Comparison of ENCODE assay signal across 15 mouse cellular contexts in genomic region chr5:89259804-89260492, GRCm38 (mm10).
DNase-seq lines count a peak whose midpoint lies in the region; ATAC-seq and TF ChIP-seq lines count a peak whose summit lies in the region.
"Had no signal": no experiment of that assay in that cellular context is flagged by ENCODE, and none has a peak within 500 bp of the region (broad histone marks: within the 10 kb centered on the region; RNA-seq: fewer than 3 reads in every experiment).

No protein-coding gene starts in this region.

- H3K36me3 ChIP-seq in kidney, adult 2 months (ENCODE audit: control insufficient read depth, insufficient read depth, low read length), result no peaks in the 10 kb centered on the region
- H3K36me3 ChIP-seq in midbrain, postnatal 0 days (ENCODE audit: insufficient read depth, low read length), result no peaks in the 10 kb centered on the region
- no peaks in the 10 kb centered on the region for H3K36me3 ChIP-seq in midbrain, embryonic 10.5 days
- H3K36me3 ChIP-seq in hindbrain, embryonic 13.5 days, result no peaks in the 10 kb centered on the region
- H3K36me3 ChIP-seq in neural tube, embryonic 15.5 days, result no peaks in the 10 kb centered on the region
- H3K36me3 ChIP-seq: embryonic facial prominence, embryonic 13.5 days; limb, embryonic 13.5 days had no signal

- H3K27ac ChIP-seq in kidney, adult 2 months (ENCODE audit: insufficient read depth, low read depth, low read length), result no peak overlapping the region
- H3K27ac ChIP-seq in midbrain, postnatal 0 days (ENCODE audit: low read depth, low read length), result no peak overlapping the region
- H3K27ac ChIP-seq in midbrain, embryonic 10.5 days (replicated peaks), result no peak overlapping the region
- no peak overlapping the region for H3K27ac ChIP-seq in hindbrain, embryonic 13.5 days
- no peak overlapping the region for H3K27ac ChIP-seq in neural tube, embryonic 15.5 days (replicated peaks)
- H3K27ac ChIP-seq: embryonic facial prominence, embryonic 13.5 days; limb, embryonic 13.5 days; liver, embryonic 14.5 days had no signal

- peak; percentile 26 for DNase-seq in kidney, adult 2 months
- DNase-seq in kidney, postnatal 36 days, result no peak
- peak; percentile 3 for DNase-seq in midbrain, postnatal 0 days (ENCODE audit: low spot score)
- DNase-seq in midbrain, embryonic 10.5 days (ENCODE audit: low spot score), result no peak
- no peak for DNase-seq in left cerebral cortex, adult 9 months (ENCODE audit: low spot score in 2 of 2)
- DNase-seq: adrenal gland, postnatal 10 days; cerebellum, adult 11-12 months; cerebellum, postnatal 25 days; gastrocnemius, postnatal 25 days; right cerebral cortex, postnatal 25 days had no signal

- no peaks in the 10 kb centered on the region for H3K9me3 ChIP-seq in midbrain, postnatal 0 days (ENCODE audit: low read length)
- H3K9me3 ChIP-seq in midbrain, embryonic 10.5 days (replicated peaks), result no peaks in the 10 kb centered on the region
- H3K9me3 ChIP-seq in hindbrain, embryonic 13.5 days, result no peaks in the 10 kb centered on the region
- H3K9me3 ChIP-seq in neural tube, embryonic 15.5 days (replicated peaks), result no peaks in the 10 kb centered on the region
- H3K9me3 ChIP-seq: embryonic facial prominence, embryonic 13.5 days; limb, embryonic 13.5 days had no signal

- no peak for ATAC-seq in midbrain, postnatal 0 days (ENCODE audit: low FRiP score)
- ATAC-seq in hindbrain, embryonic 13.5 days (ENCODE audit: low FRiP score), result peak; percentile 54
- peak; percentile 41; the same call in 1 of the 2 replicates for ATAC-seq in neural tube, embryonic 15.5 days (ENCODE audit: low FRiP score)

- TF ChIP-seq CTCF in kidney, adult 2 months (conservative IDR thresholded peaks at IDR 0.05; ENCODE audit: insufficient read depth, insufficient read length, low read depth, low read length), result no peak
- no peak for TF ChIP-seq CTCF in midbrain, postnatal 0 days (IDR thresholded peaks at IDR 0.05)

- H3K4me1 ChIP-seq in kidney, adult 2 months (ENCODE audit: control insufficient read depth, insufficient read depth, low read length), result no peaks in the 10 kb centered on the region
- H3K4me1 ChIP-seq in midbrain, postnatal 0 days (ENCODE audit: insufficient read depth, low read length), result no peaks in the 10 kb centered on the region
- no peaks in the 10 kb centered on the region for H3K4me1 ChIP-seq in midbrain, embryonic 10.5 days
- H3K4me1 ChIP-seq in hindbrain, embryonic 13.5 days (replicated peaks), result peaks cover 8% of the 10 kb centered on the region; the same call in 1 of the 2 replicates
- H3K4me1 ChIP-seq in neural tube, embryonic 15.5 days, result 0 out of 2 replicates have a peak, but pooled peaks cover 7% of the 10 kb centered on the region
- H3K4me1 ChIP-seq: limb, embryonic 13.5 days had no signal

- no peak overlapping the region for H3K4me2 ChIP-seq in midbrain, postnatal 0 days (ENCODE audit: low read depth, low read length, poor library complexity, severe bottlenecking)
- H3K4me2 ChIP-seq in hindbrain, embryonic 13.5 days, result no peak overlapping the region
- H3K4me2 ChIP-seq in neural tube, embryonic 15.5 days, result no peak overlapping the region
- H3K4me2 ChIP-seq: embryonic facial prominence, embryonic 13.5 days; limb, embryonic 13.5 days had no signal

- H3K4me3 ChIP-seq in kidney, adult 2 months (ENCODE audit: insufficient read depth, low read depth, low read length), result no peak overlapping the region
- no peak overlapping the region for H3K4me3 ChIP-seq in midbrain, postnatal 0 days (ENCODE audit: low read depth, low read length)
- H3K4me3 ChIP-seq in midbrain, embryonic 10.5 days, result no peak overlapping the region
- H3K4me3 ChIP-seq in hindbrain, embryonic 13.5 days, result no peak overlapping the region
- no peak overlapping the region for H3K4me3 ChIP-seq in neural tube, embryonic 15.5 days (replicated peaks)
- H3K4me3 ChIP-seq: embryonic facial prominence, embryonic 13.5 days; limb, embryonic 13.5 days had no signal

- WGBS in kidney, adult 2 months, result 90% methylated on average over 9 of the region's 9 CpGs
- WGBS in midbrain, postnatal 0 days, result 93% methylated on average over 9 of the region's 9 CpGs
- WGBS in midbrain, embryonic 10.5 days, result 95% methylated on average over 9 of the region's 9 CpGs
- 93% methylated on average over 9 of the region's 9 CpGs for WGBS in hindbrain, embryonic 13.5 days
- 89% methylated on average over 9 of the region's 9 CpGs for WGBS in neural tube, embryonic 15.5 days

- no peaks in the 10 kb centered on the region for H3K27me3 ChIP-seq in kidney, adult 2 months (replicated peaks; ENCODE audit: control insufficient read depth, insufficient read depth, low read length)
- no peaks in the 10 kb centered on the region for H3K27me3 ChIP-seq in midbrain, postnatal 0 days (ENCODE audit: insufficient read depth, low read length)
- no peaks in the 10 kb centered on the region for H3K27me3 ChIP-seq in midbrain, embryonic 10.5 days (ENCODE audit: low read depth, poor library complexity, severe bottlenecking)
- no peaks in the 10 kb centered on the region for H3K27me3 ChIP-seq in hindbrain, embryonic 13.5 days
- H3K27me3 ChIP-seq in neural tube, embryonic 15.5 days (replicated peaks), result no peaks in the 10 kb centered on the region
- H3K27me3 ChIP-seq: embryonic facial prominence, embryonic 13.5 days; limb, embryonic 13.5 days had no signal

- no peak overlapping the region for H3K9ac ChIP-seq in midbrain, postnatal 0 days (replicated peaks; ENCODE audit: low read length, poor library complexity, severe bottlenecking)
- H3K9ac ChIP-seq in hindbrain, embryonic 13.5 days, result no peak overlapping the region
- H3K9ac ChIP-seq in neural tube, embryonic 15.5 days (replicated peaks), result no peak overlapping the region
- H3K9ac ChIP-seq: embryonic facial prominence, embryonic 13.5 days; limb, embryonic 13.5 days; liver, embryonic 14.5 days had no signal

- no peak for TF ChIP-seq POLR2A in kidney, adult 2 months (IDR thresholded peaks at IDR 0.05; ENCODE audit: low read depth, low read length)

Comparison
In these comparisons a context has a peak if more than half of its experiments do, and no peak if none do; other contexts are left out.
1. DNase-seq: peak in kidney, adult 2 months (single experiment) and midbrain, postnatal 0 days (single experiment); none in kidney, postnatal 36 days (0 of 2), midbrain, embryonic 10.5 days (single experiment) and left cerebral cortex, adult 9 months (0 of 2).